Mouse (Mus musculus) lung, postnatal 0 days (tissue): Measurements from ENCODE around the gene Ablim1.

Experiments
- CTCF ChIP-seq: IDR thresholded peaks from 2 replicates; pipeline ENCODE4 v1.5.1; 2016; ENCODE audit warnings: antibody characterized with exemption, mild to moderate bottlenecking
- EP300 ChIP-seq: IDR thresholded peaks from 2 replicates; pipeline ENCODE4 v1.6.1; 2016; ENCODE audit warnings: antibody characterized with exemption, mild to moderate bottlenecking, control low read depth

GRCm38 (mm10) chr19:57001926-57002325, 312.8 kb downstream of the Ablim1 start:
- TF ChIP-seq CTCF (no peak), EP300 (no peak)
